Mouse (Mus musculus) spleen, adult 18-20 months (tissue): ENCODE measurements around the gene Nap1l4.

Experiments used
- DNase-seq, 2 experiments: peaks; one replicate each; pipeline ENCODE4 v3.0.0; 2022; ENCODE audit warnings: mixed read lengths in 2 of 2

Gene Nap1l4

DNA sequence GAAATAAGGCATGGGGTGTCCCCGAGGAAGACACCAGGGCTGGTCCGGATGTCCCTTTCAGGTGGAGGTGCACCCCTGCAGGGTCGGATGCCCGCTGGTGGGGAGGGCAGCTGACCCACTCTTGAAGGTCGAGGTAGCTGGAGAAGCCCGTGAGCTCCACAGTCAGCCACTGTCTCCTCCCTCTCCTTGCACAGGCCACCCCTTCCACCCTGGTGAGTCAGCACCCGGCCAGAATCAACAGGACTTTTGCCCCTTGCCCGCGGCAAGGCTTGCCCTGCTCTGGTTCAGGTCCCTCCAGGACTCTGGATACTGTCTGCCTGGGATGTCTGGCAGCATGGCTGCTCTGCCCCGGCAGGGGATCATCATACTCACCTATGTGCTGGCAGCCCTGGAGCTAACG is 73.0 kb downstream of the Nap1l4 start:
- no peak for DNase-seq

DNA sequence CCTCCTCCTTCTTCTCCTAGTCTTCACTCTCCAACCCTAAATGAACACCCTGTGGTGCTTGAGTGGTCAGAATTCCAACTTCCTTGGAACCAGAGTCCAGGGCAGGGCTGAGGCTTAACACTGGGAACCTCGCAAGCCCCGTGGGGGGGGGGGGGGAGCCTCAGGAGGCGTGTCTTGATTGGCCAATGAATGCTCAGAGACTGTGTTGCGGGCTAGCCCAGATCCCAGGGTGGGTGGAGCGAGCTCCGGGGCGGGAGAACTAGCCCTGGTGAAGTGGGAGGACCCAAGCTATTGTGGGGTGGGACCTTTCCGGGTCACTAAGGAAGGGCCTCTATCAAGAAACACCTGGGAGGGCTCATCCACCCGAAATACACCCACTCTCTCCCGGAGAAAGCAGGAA is 74.1 kb downstream of the Nap1l4 start:
- DNase-seq, result no peak

DNA sequence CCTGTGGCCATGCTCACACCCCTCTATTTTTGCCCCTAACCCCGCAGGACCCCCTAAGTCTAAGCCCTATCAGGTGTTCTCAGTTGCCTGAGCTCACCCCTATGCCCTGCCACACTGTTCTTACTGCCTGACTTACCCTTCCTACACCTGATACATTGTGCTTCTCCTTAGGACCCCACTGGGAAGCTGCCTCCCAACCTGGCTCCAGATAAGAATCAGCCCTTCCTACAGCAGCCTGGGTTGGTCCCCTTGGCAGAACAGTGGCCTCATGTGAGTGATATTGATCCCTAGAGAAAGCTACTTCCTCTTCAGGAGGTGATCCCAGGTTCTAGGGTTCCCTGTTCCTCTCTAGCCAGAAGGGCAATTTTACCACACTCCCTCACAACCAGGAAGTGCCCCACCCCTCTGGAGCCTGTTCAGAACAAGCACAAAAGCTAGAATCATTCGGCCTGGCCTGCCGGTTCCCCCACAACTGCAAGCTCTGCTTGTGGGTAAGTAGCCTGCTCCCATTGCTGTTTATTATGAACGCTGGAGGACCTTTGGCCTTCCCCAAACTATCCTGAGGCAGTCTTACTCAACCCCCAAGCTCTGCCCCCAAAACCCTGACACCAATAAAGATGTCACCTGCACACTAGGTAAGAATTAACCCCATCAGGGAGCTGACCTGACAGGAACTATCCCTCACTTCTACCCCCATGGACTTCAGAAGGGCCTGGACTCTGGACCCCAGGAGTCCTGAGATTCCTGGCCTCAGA is 75.4 kb downstream of the Nap1l4 start, which contains the start of gene Slc22a18:
Slc22a18 (plus strand) TSS at position 390 of the 755 bp plus-strand sequence.
- no peak for DNase-seq

DNA sequence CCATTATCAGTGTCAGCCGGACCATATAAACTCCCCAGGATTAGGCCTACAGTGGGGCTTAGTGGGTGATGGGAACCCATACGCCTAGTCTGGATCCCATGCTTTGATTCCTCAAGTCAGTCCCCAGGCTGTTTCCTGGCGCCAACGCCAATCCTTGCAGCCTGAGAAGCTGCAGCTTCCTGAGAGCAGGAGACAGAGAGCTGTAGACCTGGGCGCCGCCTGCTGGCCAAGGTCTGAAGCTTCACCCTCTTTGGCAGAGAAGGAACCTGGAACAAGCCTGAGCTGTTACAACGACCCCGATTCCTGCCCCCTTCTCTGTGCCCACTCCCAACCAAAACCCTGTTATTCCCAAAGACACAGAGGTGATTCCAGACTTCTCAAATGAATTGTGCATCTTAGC is 79.0 kb downstream of the Nap1l4 start:
- peak; percentile 21 to 65 for DNase-seq

DNA sequence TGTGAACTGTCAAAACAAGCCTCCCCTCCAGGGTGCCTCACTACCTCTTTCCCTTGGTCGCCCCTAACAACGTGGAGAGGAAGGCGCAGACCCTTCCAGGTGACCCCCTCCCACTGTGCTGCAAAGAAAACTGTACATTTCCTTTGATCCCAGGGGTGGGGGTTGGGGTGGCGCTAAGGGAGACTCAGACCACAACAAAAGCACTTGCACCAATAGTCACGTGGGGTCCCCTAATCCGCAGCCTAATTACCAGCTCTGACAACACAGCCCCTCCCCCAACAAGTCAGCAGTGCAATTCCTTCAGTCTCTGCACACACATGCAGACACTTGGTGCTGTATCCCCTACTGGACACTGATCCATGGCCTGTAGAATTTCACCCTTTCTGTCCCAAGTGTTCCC is 81.2 kb downstream of the Nap1l4 start:
- DNase-seq, result no peak

DNA sequence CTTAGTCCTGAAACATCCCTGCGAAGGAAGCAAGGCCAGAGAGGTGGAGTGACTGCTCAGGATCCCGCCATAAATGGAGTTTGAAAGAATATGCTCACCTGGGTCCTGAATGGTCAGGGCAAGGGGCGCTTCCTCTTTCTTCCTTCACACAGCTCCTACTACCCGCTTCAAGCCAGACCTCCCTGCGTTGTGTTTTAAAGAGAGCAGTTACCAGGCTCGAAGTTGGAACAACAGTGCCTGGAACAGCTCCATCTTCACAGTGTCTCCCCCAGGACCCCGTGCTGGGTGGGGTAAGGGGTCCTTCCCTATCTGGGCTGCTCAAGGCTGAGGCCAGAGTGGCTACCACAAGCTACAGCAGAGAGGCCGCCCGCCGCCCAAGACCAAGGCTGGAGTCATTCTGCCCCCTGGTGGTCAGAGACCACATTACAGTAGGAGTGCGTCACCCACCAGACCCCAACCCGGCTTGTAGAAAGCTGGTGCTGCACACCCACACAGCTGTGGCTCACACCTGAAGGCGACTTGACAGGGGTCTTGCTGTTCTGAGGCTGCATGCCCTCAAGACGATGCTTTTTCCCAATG is 82.7 kb downstream of the Nap1l4 start:
- peak; percentile 32 to 74 for DNase-seq

DNA sequence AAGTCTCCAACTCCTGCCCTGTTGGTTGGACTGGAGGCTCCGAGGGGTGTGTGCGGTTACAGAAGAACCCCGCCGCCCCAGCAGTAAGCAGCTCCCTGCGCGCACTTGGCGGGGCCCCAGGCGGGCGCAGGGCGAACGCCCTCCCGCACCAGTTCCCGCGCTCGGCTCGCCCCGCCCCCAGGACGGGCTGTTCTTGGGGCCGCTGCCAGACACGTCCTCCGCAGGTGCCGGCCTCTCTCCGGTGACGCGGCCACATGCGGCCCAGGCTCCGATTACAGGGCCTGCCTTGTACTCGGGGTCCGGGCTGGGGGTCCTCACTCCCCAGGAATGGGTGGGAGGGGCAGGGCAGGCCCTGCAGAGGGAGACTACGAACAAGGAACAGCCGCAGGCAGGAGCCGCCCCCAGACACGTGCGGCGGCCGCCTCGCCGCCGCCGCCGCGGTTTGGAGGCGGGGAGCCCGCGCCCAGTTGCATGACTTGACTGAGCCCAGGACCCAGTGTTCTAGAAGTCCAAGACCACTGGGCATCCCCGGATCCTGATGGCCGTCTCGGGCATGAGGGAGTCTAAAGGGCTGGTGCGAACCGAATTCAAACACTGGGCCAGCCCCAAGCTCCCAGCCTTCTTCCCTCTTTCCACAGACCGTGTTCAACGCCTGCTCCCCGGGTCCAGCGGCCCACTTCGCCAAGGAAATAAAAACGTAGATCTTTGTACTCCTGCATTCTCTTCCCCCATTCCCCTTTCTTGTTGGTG is 83.9 kb downstream of the Nap1l4 start:
- peak in 1 of 2 experiments; percentile 21 for DNase-seq

DNA sequence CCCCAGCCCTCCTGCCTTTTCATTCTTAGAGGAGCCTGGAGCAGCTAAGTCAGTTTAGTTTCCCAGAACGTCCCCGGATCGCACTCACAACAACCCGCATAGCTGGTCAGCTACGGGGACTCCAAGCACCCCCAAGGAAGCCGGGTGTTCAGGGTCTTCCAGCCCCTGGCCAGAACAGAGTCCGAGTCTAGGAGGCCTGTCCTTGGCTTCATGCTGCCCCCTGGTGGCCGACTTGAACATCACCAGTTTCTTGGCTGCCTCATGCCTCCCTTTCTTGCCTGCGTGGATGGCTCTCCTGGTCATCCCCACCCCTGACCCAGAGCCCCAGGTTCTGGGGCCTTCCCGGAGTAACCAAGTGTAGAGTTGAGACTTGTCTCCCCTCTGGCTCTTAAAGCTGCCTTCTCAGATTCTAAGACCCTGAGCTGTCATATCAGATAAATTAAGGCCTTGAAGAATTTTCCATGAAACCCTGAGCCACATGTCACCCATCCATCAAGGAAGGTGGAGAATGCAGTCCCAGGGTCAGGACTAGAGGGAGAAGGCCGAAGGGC is 85.0 kb downstream of the Nap1l4 start:
- DNase-seq, result peak; percentile 45 to 76
